In genomic region chr6:4746696-4747439, GRCm38 (mm10) we compare ENCODE assay signal across 8 mouse cellular contexts. TPM values are rescaled to one million over a fixed set of nuclear protein-coding genes. Genes with fewer than 3 reads are reported as not detected.
A peak's percentile ranks its signal among the peaks of the same experiment; 100 is the strongest.
DNase-seq lines count a peak whose midpoint lies in the region; ATAC-seq and TF ChIP-seq lines count a peak whose summit lies in the region.

Gene Sgce, minus strand, starts transcription at chr6:4747207.
Gene Peg10, plus strand, starts transcription at chr6:4747306.

- peak; percentile 73 for TF ChIP-seq CTCF in gastrocnemius, adult 2 months (IDR thresholded peaks at IDR 0.05)
- TF ChIP-seq CTCF in left cerebral cortex, adult 2 months (IDR thresholded peaks at IDR 0.05): peak; percentile 68

- ATAC-seq in hindbrain, embryonic 15.5 days (ENCODE audit: low FRiP score, low read depth): peak; percentile 79

- H3K4me1 ChIP-seq in hindbrain, embryonic 15.5 days (replicated peaks): no peaks in the 10 kb centered on the region

- no peaks in the 10 kb centered on the region for H3K36me3 ChIP-seq in hindbrain, embryonic 15.5 days

- no peaks in the 10 kb centered on the region for H3K9me3 ChIP-seq in hindbrain, embryonic 15.5 days

- peak within 1 kb of the TSS; percentile 84 for H3K27ac ChIP-seq in gastrocnemius, adult 2 months
- H3K27ac ChIP-seq in hindbrain, embryonic 15.5 days (replicated peaks): peak within 1 kb of the TSS; percentile 80
- H3K27ac ChIP-seq in left cerebral cortex, adult 2 months: peak within 1 kb of the TSS; percentile 81

- intact Hi-C loops in gastrocnemius, adult 2 months (cut with DNase I): loop anchor here (5.0 to 10.0 kb wide), 2 partner anchors 40 to 192 kb away; no protein-coding TSS in a partner anchor
- intact Hi-C loops in left cerebral cortex, adult 2 months (cut with DNase I): loop anchor here (2.0 to 5.0 kb wide), 3 partner anchors 146 to 635 kb away; partner anchors contain the start of genes Asb4 and Casd1

- no peaks in the 10 kb centered on the region for H3K27me3 ChIP-seq in hindbrain, embryonic 15.5 days

- H3K9ac ChIP-seq in hindbrain, embryonic 15.5 days: peak within 1 kb of the TSS; percentile 47

- peak; percentile 86 for DNase-seq in R1 (ENCODE audit: low read depth, low spot score)
- DNase-seq in cerebellum, postnatal 36 days: peak; percentile 64 to 80
- DNase-seq in gastrocnemius, adult 2 months: peak; percentile 86
- DNase-seq in left cerebral cortex, adult 2 months (ENCODE audit: extremely low spot score in 1 of 2, low spot score in 2 of 2): peak; percentile 66 to 78
- DNase-seq in lung, postnatal 36 days: peak; percentile 73
- DNase-seq in retina, embryonic 14.5 days (ENCODE audit: low spot score): peak; percentile 82
- peak; percentile 34 to 55 for DNase-seq in urinary bladder, adult 18-20 months (ENCODE audit: low spot score in 2 of 2)

- H3K4me3 ChIP-seq in gastrocnemius, adult 2 months: peak within 1 kb of the TSS; percentile 84
- peak within 1 kb of the TSS; percentile 42 for H3K4me3 ChIP-seq in hindbrain, embryonic 15.5 days
- peak within 1 kb of the TSS; percentile 57 for H3K4me3 ChIP-seq in left cerebral cortex, adult 2 months

- WGBS in hindbrain, embryonic 15.5 days: 49% methylated on average over 38 of the region's 38 CpGs

- H3K4me2 ChIP-seq in hindbrain, embryonic 15.5 days: peak within 1 kb of the TSS; percentile 60

RNA-seq across cellular contexts. Expression of gene Sgce, which starts in this region (rescaled TPM):
- total RNA-seq in gastrocnemius, adult 2 months (2021): 10 to 100 TPM in 1 of 2 experiments, 1 to 10 TPM in 1; 9.3 to 10.9 TPM
- polyA plus RNA-seq in hindbrain, embryonic 15.5 days (2015; fragmentation: Nextera tagmentation; extraction: Ambion mirVana): 57.6 and 60.8 TPM in 2 replicates
- total RNA-seq in left cerebral cortex, adult 2 months (2021): 10 to 100 TPM; 30.0 to 33.3 TPM

RNA-seq across cellular contexts. Expression of gene Peg10, which starts in this region (rescaled TPM):
- total RNA-seq in gastrocnemius, adult 2 months (2021): 1 to 10 TPM; 1.1 to 1.5 TPM
- polyA plus RNA-seq in hindbrain, embryonic 15.5 days (2015; fragmentation: Nextera tagmentation; extraction: Ambion mirVana): 6.6 and 7.0 TPM in 2 replicates
- total RNA-seq in left cerebral cortex, adult 2 months (2021): 10 to 100 TPM; 13.6 to 17.8 TPM

Comparison
In these comparisons a context has a peak if more than half of its experiments do, and no peak if none do; other contexts are left out.
1. Peak in every context shown above with its lines: DNase-seq, ATAC-seq, H3K4me3 ChIP-seq and H3K27ac ChIP-seq.
2. RNA of gene Peg10 (total RNA-seq): 13.6 to 17.8 TPM in left cerebral cortex, adult 2 months; 1.1 to 1.5 TPM in gastrocnemius, adult 2 months; every median in the first group is over 4 times any median in the second.